Mouse (Mus musculus) kidney, adult 10 weeks (tissue): ENCODE measurements around the gene Marcksl1. TPM values are rescaled to one million over a fixed set of nuclear protein-coding genes. Genes with fewer than 3 reads are reported as not detected.

Experiments used
- polyA plus RNA-seq: library from polyadenylated mRNA; stranded (reverse); fragments of 350-450 nt; fragmentation: Illumina TruSeq; extraction: RNeasy Lipid Tissue Mini Kit (QIAGEN cat#74804); gene quantifications from one replicate; pipeline ENCODE4 v1.2.3, GENCODE M21; 2014; ENCODE audit warnings: low read depth, low replicate concordance

Marcksl1 gene
- 11.3 TPM for polyA plus RNA-seq

DNA sequence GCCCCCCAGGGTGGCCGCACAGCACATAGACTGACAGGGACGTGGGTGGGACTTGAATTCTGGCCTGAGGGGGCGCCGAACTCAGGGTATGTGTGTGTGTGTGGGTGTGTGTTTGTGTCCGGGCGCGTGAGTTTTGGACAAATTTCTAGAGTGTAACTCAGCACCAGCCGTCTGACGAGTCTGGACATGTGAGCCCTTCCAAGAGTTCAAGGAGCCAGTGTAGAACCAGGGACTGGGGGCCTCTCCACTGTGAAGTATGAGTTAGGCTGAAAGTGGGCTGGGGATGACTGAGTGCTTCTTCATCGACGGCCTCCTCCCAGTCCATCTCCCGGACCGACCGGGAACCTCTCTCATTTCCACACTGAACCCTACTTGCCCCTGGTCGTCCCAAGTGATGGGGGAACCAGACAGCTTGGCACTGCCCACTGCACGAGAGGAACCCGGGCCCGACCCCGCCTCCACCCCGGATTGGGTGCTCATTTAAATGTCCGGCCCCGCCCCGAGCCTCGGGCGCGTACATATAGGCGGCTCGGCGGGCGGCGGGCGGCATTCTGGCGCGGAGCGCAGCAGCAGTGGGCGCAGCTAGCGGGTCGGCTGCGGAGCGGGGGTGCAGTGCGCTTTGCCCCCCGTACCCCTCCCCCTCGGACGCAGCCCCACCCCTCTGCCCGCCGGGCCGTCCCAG lies at the start of gene Marcksl1:
TSS of gene Marcksl1 (plus strand) at position 496 of the 682 bp plus-strand sequence.

DNA sequence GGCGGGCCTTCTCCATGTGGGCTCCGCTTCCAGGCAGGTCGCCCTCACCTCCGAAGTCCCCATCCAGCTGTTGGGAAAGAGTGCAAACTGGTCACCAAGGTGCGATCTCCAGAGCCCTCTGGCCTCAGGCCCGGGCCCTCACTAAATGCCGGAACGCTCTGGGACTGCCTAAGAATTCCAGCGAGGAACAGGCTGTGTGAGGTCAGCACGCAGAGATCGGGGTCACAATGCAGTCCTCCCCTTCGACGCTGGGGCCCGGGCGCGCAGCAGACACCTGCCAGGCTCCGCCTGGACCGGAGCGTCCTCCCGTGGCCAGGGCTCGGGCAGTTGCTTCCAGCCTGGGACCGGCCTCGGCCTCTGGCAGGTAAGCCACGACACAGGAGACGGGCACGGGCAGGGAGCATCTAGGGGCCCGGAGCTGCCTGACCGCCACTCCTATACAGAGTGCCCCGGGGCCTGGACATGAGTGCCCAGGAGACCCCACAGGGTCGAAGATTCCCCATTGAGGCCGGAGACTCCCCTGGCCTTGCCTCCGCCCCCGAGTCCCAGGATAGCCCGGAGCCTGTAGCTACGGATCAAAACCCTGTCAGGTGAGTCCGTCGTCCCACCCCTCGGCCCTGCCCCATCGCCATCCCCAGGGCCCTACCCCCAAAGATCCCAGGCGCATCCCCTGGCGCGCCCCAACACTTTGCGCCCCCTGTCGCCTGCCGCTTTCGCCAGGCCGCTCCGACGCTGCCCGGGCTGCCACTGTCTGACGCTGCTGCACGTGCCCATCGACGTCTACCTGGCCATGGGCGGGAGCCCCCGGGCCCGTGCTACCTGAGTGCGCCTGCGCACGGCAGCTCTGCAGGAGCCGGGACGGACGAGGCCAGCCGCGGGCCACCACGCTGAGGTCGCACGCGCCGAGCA lies 22.2 kb upstream of the Marcksl1 start, which contains the start of the genes Tssk3 and Fam229a:
TSS of gene Tssk3 (minus strand) at position 51 of the 909 bp plus-strand sequence.
TSS of gene Fam229a (plus strand) at position 219 of the 909 bp plus-strand sequence.

DNA sequence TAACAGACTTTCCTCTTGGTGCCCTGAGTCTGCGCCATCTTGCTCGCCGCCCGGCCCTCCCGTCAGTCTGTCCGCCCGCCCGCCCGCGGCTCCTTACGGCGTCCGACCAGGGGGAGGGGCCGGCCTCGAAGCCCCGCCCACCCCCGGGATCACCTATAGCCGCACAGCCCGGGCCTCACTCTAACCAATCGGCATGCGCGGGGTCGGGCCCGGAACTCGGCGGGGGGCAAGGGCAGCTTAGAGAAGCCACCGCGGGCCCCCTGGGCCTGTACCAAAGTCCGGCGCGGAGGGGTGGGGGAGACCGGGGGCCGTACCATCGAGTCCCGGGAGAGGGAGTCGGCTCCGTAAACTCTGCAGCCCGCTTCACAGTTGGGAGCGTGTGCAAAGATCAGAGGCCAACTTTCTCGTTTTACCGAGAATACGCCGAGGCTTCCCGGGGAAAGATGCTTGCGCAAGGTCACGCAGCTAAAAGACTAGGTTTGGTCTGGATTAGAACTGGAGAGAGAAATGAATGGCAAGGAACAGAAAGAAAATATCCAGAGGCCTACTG lies 29.3 kb downstream of the Marcksl1 start, which contains the start of gene Hdac1:
TSS of gene Hdac1 (minus strand) at position 122 of the 550 bp plus-strand sequence.

Other genes starting within 250 kb of the Marcksl1 start
- gene Sync, start 226.0 kb upstream of the Marcksl1 start, polyA plus RNA-seq: 0.28 TPM
- 185 TPM for gene Rbbp4, start 178.2 kb upstream of the Marcksl1 start, polyA plus RNA-seq
- 152 TPM for gene Zbtb8os, start 177.9 kb upstream of the Marcksl1 start, polyA plus RNA-seq
- gene Zbtb8a, start 135.5 kb upstream of the Marcksl1 start, polyA plus RNA-seq: 1.8 TPM
- gene Zbtb8b, start 72.7 kb upstream of the Marcksl1 start, polyA plus RNA-seq: 1.4 TPM
- 11.0 TPM for gene Bsdc1, start 52.0 kb upstream of the Marcksl1 start, polyA plus RNA-seq
- not detected for gene Tssk3, start 22.6 kb upstream of the Marcksl1 start, polyA plus RNA-seq
- gene Fam229a, start 22.4 kb upstream of the Marcksl1 start, polyA plus RNA-seq: not detected
- gene Hdac1, start 29.1 kb downstream of the Marcksl1 start, polyA plus RNA-seq: 40.4 TPM
- 0.36 TPM for gene Lck, start 60.1 kb downstream of the Marcksl1 start, polyA plus RNA-seq
- 1.3 TPM for gene Fam167b, start 65.0 kb downstream of the Marcksl1 start, polyA plus RNA-seq
- gene Eif3i, start 87.1 kb downstream of the Marcksl1 start, polyA plus RNA-seq: 24.8 TPM
- gene Tmem234, start 87.1 kb downstream of the Marcksl1 start, polyA plus RNA-seq: 35.3 TPM
- not detected for gene Dcdc2b, start 100.7 kb downstream of the Marcksl1 start, polyA plus RNA-seq
- gene Iqcc, start 105.5 kb downstream of the Marcksl1 start, polyA plus RNA-seq: 10.3 TPM
- 2.4 TPM for gene Ccdc28b, start 110.4 kb downstream of the Marcksl1 start, polyA plus RNA-seq
- gene Txlna, start 127.5 kb downstream of the Marcksl1 start, polyA plus RNA-seq: 7.5 TPM
- 60.6 TPM for gene Kpna6, start 159.2 kb downstream of the Marcksl1 start, polyA plus RNA-seq
- gene Tmem39b, start 183.3 kb downstream of the Marcksl1 start, polyA plus RNA-seq: 0.40 TPM
- 107 TPM for gene Khdrbs1, start 228.7 kb downstream of the Marcksl1 start, polyA plus RNA-seq